Mouse (Mus musculus) ZHBTc4 (cell line): ENCODE measurements around the gene Gucd1.

Source experiments
- DNase-seq: peaks from one replicate; pipeline ENCODE4 v3.0.0-alpha.2; 2011; ENCODE audit warnings: low read depth, low spot score

Gene Gucd1

GRCm38 (mm10) chr10:75517758-75518143 is at the start of gene Gucd1:
Gene Gucd1, minus strand, starts transcription at chr10:75517972.
- DNase-seq: peak; percentile 98

DNA sequence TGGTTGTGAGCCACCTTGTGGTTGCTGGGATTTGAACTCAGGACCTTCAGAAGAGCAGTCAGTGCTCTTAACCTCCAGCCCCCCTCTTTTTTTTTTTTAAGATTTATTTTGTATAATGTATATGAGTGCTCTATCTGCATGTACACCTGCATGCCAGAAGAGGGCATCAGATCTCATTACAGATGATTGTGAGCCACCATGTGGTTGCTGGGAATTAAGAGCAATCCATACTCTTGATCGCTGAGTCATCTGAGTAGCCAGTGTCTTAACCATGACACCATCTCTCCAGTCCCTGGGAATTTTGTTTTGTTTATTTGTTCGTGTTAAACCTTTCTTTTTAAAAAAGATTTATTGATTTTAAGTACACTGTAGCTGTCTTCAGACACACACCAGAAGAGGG is 49.0 kb upstream of the Gucd1 start:
- DNase-seq: peak; percentile 50

DNA sequence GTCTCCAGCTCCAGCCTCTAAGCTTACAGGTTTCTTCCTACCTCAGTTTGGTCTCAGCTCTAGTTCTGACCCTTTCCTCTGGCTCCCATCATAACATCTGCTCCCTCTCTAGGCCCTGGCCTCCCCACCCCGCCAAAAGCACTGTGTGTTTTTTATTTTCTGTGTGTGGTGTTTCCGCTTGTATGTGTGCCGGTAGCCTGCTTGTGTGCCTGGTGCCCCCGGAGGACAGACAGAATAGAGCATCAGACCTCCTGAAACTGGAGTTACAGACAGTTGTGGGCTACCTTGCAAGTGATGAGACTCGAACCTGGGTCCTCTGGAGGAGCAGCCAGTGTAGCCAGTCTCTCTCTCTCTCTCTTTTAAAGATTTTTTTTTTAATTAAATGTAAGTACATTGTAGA is 48.5 kb upstream of the Gucd1 start:
- DNase-seq: peak; percentile 46

DNA sequence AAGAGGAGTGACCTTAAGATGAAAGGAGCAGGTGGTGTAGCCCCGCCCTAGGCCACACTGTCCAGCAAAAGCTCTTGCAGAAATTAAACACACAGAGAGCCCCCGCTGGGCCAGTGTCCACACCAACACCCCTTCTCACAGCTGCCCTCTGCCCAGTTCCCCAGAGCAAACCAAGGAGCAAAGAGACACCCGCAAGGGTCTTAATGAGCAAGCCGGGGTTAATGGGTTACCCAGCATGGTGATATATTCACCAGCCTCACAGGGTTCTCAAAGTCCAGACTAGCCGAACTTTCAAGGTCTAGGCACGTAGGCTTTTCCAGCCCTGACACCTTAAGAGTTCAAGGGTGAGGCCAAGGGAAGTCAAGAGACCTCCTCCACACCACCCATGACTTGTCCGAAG is 48.1 kb upstream of the Gucd1 start:
- peak; percentile 31 for DNase-seq

GRCm38 (mm10) chr10:75565436-75565835 is 47.7 kb upstream of the Gucd1 start:
- peak; percentile 32 for DNase-seq

GRCm38 (mm10) chr10:75564687-75565265 is 47.0 kb upstream of the Gucd1 start:
- no peak for DNase-seq

DNA sequence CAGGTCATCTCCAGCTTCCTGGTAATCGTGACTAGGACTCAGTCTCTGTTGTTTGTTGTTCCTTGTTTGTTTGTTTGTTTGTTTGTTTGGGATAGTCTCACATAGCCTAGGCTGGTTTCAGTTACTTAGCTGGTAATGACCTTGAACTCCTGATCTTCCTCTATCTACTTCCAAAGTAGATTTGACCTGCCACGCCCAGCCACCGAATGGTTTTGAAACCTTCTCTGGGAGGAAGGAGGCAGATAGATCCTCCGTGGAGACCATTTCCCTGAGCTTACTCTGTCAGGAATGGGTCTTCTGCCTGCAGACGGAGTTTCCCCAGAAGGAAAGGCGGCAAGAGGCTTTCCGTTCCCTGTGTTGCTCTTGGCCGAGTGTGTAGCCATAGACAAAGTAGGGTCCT is 44.8 kb upstream of the Gucd1 start:
- DNase-seq: peak; percentile 45

DNA sequence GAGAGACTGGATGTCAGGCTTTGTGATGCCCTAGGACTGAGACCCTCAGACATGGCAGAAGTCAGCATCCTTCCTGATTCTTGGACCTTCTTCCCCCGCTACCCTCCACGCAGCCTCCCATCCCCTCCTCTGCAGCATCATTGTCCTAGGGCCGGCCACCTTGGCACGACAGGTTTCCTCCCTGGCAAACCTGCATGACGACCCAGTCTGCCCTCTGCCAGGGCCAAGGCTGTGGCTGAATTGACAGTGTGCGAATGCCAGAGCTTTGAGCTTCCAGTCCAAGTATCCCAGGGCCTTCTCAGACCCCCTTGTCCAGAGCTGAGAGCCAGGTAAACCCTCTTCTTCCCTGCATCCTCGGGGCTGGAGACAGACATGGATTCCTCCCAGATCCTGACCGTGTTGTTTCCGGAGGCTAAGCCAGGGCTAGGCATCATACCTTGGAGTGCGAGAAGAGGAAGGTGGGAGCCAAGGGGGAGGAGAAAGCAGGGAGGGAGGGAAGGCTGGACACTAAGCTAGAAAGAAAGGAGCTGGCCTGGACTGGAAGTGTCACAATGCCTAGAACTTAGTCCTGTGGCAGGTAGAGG is 43.4 kb upstream of the Gucd1 start, which contains the start of gene Ggt1:
Gene Ggt1 (plus strand): TSS at position 534 of the 584 bp plus-strand sequence.
- no peak for DNase-seq

DNA sequence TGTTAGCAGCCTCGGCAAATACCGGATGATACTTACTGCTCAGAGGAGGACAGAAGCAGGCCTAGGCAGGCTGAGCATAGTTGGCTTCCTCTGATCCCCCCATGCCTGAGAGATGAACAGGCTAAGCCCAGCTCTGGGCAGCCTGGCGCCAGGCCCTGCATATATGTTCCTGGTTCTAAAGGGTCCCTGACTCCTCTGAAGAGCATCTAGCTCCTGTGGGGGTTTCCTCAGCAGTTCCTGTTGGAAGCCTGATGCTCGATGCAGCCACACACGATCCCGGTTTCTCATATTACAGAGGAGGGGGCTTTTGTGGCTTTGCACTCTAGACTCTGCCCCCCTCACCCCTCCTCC is 42.8 kb upstream of the Gucd1 start:
- no peak for DNase-seq

DNA sequence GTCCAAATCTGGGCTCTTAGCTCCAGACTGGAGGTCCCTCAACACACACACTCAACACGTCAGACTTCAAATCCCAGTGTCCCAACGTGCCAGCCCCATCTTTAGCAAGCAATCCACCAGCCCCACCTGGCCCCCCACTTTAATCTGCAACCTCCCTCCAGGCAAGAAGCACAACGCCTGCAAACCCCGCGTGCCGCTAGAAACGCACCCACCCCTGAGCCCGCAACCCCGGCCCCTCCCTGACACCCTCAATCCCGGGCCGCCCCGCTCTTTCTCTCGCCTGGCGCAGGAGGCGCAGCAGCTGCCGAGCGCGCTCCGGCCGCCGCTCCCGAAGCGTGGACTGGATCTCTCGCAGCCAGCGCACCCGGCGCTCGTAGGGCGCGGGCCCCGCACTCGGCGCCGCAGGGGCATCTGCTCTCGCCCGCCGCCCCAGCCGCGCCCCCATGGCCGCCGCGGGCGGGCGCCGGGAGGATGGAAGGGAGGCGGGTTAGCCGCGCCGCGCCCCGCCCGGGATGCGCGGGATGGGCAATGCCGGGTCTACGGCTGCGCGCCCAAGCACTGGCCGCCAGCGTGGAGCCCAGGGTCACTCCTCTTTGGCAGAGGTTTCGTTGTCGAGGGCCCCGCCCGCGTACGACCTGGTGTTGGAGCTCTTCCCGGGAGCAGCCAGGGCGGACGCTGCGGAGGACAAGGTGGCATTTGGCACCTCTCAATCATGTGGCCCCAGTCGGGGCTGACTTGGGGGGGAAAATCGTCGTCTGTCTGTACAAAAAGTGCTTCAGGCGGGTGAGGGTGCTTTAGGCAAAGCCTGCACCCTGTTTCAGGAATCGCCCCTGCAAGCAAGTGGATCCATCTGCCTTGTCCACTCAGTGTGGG is 42.1 kb upstream of the Gucd1 start, which contains the start of gene Lrrc75b:
Gene Lrrc75b (minus strand): TSS at position 655 of the 873 bp plus-strand sequence.
- peak; percentile 44 for DNase-seq

- DNase-seq: no peak
These were observed 41.4 kb upstream of the Gucd1 start for GRCm38 (mm10) chr10:75559041-75559675.

GRCm38 (mm10) chr10:75558515-75558914 is 40.7 kb upstream of the Gucd1 start:
- DNase-seq: no peak

GRCm38 (mm10) chr10:75556026-75556425 is 38.3 kb upstream of the Gucd1 start:
- no peak for DNase-seq

DNA sequence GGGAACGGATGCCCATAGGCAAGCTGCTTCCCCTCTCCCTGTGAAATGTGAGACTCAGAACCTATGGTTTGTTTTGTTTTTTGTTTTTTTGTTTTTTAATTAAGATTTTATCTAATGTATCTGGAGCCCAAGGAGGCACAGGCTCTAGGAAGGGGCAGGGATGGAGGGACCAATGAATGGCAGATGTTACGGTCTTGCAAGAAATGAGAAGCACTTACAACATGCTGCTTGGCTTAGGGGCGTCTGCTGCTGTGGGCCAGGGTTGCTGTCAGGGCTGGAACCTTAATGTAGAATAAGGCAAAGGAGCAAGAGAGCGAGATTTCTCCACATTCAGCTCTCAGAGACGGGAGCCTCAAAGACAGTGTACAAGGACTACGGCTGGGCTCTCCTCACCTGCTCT is 37.8 kb upstream of the Gucd1 start:
- no peak for DNase-seq

DNA sequence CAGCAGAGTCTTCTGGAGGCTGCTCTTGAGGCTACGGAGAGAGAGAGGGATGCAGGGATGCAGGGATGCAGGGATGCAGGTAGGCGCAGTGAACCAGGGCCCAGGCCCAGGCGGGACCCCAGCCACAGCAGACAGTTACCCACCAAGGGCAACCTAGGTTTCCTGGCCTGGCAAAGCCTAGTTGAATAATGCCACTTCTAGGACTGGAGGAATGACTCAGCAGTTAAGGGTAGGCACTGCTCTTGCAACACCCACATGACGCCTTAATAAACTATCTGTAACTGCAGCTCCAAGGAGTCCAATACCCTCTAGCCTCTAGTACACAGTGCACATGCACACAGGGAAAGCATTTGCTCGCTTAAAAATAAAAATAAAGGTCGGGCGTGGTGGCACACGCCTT is 36.3 kb upstream of the Gucd1 start:
- no peak for DNase-seq

DNA sequence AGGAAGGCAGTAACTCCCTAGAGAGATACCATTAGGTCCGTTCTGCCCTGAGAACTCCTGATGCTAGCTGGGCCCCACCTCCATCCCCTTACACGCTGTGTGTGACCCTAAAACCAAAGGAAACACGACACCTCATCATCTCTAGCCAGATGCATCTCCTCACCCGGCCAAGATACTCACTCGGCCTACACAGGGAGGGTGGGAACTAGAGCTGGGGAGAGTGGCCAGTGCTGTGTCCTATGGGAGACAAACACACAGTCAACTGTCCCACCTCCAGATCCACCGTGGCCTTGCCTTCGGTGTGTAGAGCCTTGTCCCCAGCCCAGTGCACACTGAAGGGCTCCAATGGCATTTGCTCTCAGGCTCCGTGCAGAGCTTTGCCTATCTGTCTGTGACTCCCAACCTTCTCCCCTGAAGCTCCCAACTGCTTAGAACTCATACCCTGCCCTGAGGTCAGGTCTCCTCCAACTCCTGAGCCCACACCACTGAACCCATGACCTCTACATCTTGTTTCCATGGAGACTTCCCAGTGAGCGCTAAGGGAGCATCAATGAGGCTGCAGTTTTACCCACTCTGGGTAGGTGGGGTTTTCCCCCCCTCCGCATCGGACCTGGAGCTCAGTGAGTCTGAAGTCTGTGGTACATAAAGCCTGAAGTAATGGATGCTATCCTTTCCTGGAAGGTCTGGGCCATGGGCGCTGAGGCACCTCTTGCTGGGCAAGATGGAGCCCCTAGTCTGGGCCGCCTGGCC is 35.1 kb upstream of the Gucd1 start:
- peak; percentile 28 for DNase-seq

DNA sequence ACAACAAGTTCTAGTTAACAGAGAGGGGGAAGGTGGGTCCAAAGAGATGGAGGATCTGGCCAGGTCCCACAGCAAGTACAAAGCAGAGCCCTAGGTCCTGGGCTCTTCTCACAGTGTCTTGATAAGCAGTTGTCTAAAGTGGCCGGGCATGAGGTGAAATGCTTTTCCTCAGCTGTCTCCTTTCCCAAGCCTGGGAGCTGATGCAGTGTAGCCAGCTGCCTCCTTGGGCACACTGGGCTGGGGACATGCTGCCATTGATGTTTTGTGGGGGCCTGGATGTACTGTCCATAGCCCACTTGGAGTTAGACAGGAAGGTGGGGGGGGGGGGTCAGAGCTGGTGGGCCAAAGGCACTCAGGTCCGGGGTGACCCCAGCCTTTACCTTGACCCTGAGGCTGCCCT is 34.3 kb upstream of the Gucd1 start:
- no peak for DNase-seq

- DNase-seq: peak; percentile 76
These were observed 33.4 kb upstream of the Gucd1 start for GRCm38 (mm10) chr10:75551175-75551574.

GRCm38 (mm10) chr10:75549886-75550285 is 32.1 kb upstream of the Gucd1 start:
- DNase-seq: no peak

GRCm38 (mm10) chr10:75548486-75548885 is 30.7 kb upstream of the Gucd1 start:
- no peak for DNase-seq

- DNase-seq: no peak
These were observed 30.1 kb upstream of the Gucd1 start for GRCm38 (mm10) chr10:75547901-75548300.

- DNase-seq: no peak
These were observed 18.4 kb upstream of the Gucd1 start for GRCm38 (mm10) chr10:75536123-75536522.
